Mouse (Mus musculus) limb, embryonic 13.5 days (tissue): ENCODE data around the gene Cdk10. TPM values are rescaled to one million over a fixed set of nuclear protein-coding genes. Genes with fewer than 3 reads are reported as not detected.

Experiments
- ATAC-seq: fragments of 200-750 bp; cut with Nextera tagmentation; 2 replicates; pipeline ENCODE4 v1.8.0; 2017; ENCODE audit warnings: low read depth, moderate number of reproducible peaks, moderate TSS enrichment; ENCODE audit not compliant: low FRiP score
- H3K27ac ChIP-seq: fragments of 300-500 bp; sonication (generic); 2 replicates; pipeline ENCODE4 v1.5.1; 2015; ENCODE audit warnings: inconsistent platforms, mild to moderate bottlenecking, moderate library complexity
- H3K27me3 ChIP-seq: fragments of 300-500 bp; sonication (generic); 2 replicates; pipeline ENCODE4 v1.6.1; 2015; ENCODE audit warnings: mild to moderate bottlenecking, inconsistent platforms
- H3K36me3 ChIP-seq: fragments of 300-500 bp; sonication (generic); 2 replicates; pipeline ENCODE4 v1.6.1; 2015; ENCODE audit warnings: inconsistent platforms, mild to moderate bottlenecking, moderate library complexity
- H3K4me1 ChIP-seq: fragments of 300-500 bp; sonication (generic); 2 replicates; pipeline ENCODE4 v1.6.1; 2015; ENCODE audit warnings: inconsistent platforms
- H3K4me2 ChIP-seq: fragments of 300-500 bp; sonication (generic); replicated peaks from 2 replicates; pipeline ENCODE4 v1.6.1; 2015; ENCODE audit warnings: inconsistent platforms, mild to moderate bottlenecking, moderate library complexity
- H3K4me3 ChIP-seq: fragments of 300-500 bp; sonication (generic); 2 replicates; pipeline ENCODE4 v1.5.1; 2015; ENCODE audit warnings: moderate library complexity, mild to moderate bottlenecking, inconsistent platforms
- H3K9ac ChIP-seq: fragments of 300-500 bp; sonication (generic); 2 replicates; pipeline ENCODE4 v1.6.1; 2015; ENCODE audit warnings: mild to moderate bottlenecking, inconsistent platforms
- H3K9me3 ChIP-seq: fragments of 300-500 bp; sonication (generic); 2 replicates; pipeline ENCODE4 v1.6.1; 2016; ENCODE audit warnings: inconsistent platforms
- WGBS: fragments of 180-500 bp; shearing (Covaris S2); methylation state at CpG from one replicate; pipeline ENCODE4 v1.1.7; 2015; 5-methylcytosine and 5-hydroxymethylcytosine counted together
- polyA plus RNA-seq: library from polyadenylated mRNA; unstranded; fragments of >200 nt; fragmentation: Nextera tagmentation; extraction: Ambion mirVana; gene quantifications from 2 replicates; pipeline ENCODE4 v1.2.1, GENCODE M21; 2015

The Cdk10 gene
- polyA plus RNA-seq, 1 experiment from 2014 or later, result 37.9 TPM

- H3K4me1 ChIP-seq, result no peaks in the 10 kb centered on the region
- H3K9me3 ChIP-seq, result no peaks in the 10 kb centered on the region
- ATAC-seq, result no peak
- 87% methylated on average over 13 of the region's 13 CpGs for WGBS
- no peak overlapping the region for H3K9ac ChIP-seq
- H3K36me3 ChIP-seq, result peaks cover 34% of the 10 kb centered on the region
- H3K4me3 ChIP-seq, result no peak overlapping the region
- H3K4me2 ChIP-seq, result no peak overlapping the region
- H3K27me3 ChIP-seq, result no peaks in the 10 kb centered on the region
- H3K27ac ChIP-seq, result no peak overlapping the region
Observed at GRCm38 (mm10) chr8:123280302-123281094, 55.9 kb downstream of the Cdk10 start.

Other genes with a start within 250 kb of the Cdk10 start
- gene Ankrd11, start 182.6 kb upstream of the Cdk10 start, polyA plus RNA-seq, result 40.9 and 48.7 TPM in 2 replicates
- gene Spg7, start 161.9 kb upstream of the Cdk10 start, polyA plus RNA-seq, result 40.8 and 41.5 TPM in 2 replicates
- gene Rpl13, start 122.5 kb upstream of the Cdk10 start, polyA plus RNA-seq, result 1,375 and 1,469 TPM in 2 replicates
- gene Cpne7, start 107.5 kb upstream of the Cdk10 start, polyA plus RNA-seq, result 0.64 and 0.72 TPM in 2 replicates
- 26.1 and 30.6 TPM in 2 replicates for gene Sult5a1, start 66.5 kb upstream of the Cdk10 start, polyA plus RNA-seq
- 2.4 and 2.5 TPM in 2 replicates for gene Dpep1, start 38.6 kb upstream of the Cdk10 start, polyA plus RNA-seq
- gene Chmp1a, start 12.1 kb upstream of the Cdk10 start, polyA plus RNA-seq, result 151 and 155 TPM in 2 replicates
- gene Spata33, start 12.0 kb upstream of the Cdk10 start, polyA plus RNA-seq, result 4.9 and 7.0 TPM in 2 replicates
- gene Spata2l, start 11.4 kb downstream of the Cdk10 start, polyA plus RNA-seq, result 3.1 and 3.7 TPM in 2 replicates
- 28.4 and 29.1 TPM in 2 replicates for gene Zfp276, start 29.4 kb downstream of the Cdk10 start, polyA plus RNA-seq
- gene Vps9d1, start 29.5 kb downstream of the Cdk10 start, polyA plus RNA-seq, result 32.3 and 32.7 TPM in 2 replicates
- 26.4 and 27.2 TPM in 2 replicates for gene Fanca, start 93.7 kb downstream of the Cdk10 start, polyA plus RNA-seq
- 0.80 and 1.1 TPM in 2 replicates for gene Spire2, start 107.9 kb downstream of the Cdk10 start, polyA plus RNA-seq
- 155 and 156 TPM in 2 replicates for gene Tcf25, start 148.9 kb downstream of the Cdk10 start, polyA plus RNA-seq
- 0.05 TPM in 1 of 2 replicates, not detected in the other for gene Mc1r, start 182.3 kb downstream of the Cdk10 start, polyA plus RNA-seq
- 6.9 and 9.4 TPM in 2 replicates for gene Tubb3, start 186.6 kb downstream of the Cdk10 start, polyA plus RNA-seq
- 38.3 and 41.7 TPM in 2 replicates for gene Def8, start 198.7 kb downstream of the Cdk10 start, polyA plus RNA-seq